Mouse (Mus musculus): ENCODE measurements around the gene Dclk1.

Gene Dclk1

GRCm38 (mm10) chr3:55543929-55544684 lies 301.9 kb downstream of the Dclk1 start:
- no peak for DNase-seq

- DNase-seq = no peak
Measured at GRCm38 (mm10) chr3:55545296-55545695, 303.1 kb downstream of the Dclk1 start.

- no peak for DNase-seq
Measured at GRCm38 (mm10) chr3:55545916-55546315, 303.8 kb downstream of the Dclk1 start.

GRCm38 (mm10) chr3:55547106-55547505 lies 304.9 kb downstream of the Dclk1 start:
- DNase-seq = no peak

GRCm38 (mm10) chr3:55549376-55549775 lies 307.2 kb downstream of the Dclk1 start:
- DNase-seq = no peak

GRCm38 (mm10) chr3:55550962-55551361 lies 308.8 kb downstream of the Dclk1 start:
- no peak for DNase-seq

GRCm38 (mm10) chr3:55551912-55552311 lies 309.7 kb downstream of the Dclk1 start:
- no peak for DNase-seq

- DNase-seq = no peak
Measured at GRCm38 (mm10) chr3:55553031-55553430, 310.9 kb downstream of the Dclk1 start.

GRCm38 (mm10) chr3:55555848-55556247 lies 313.7 kb downstream of the Dclk1 start:
- no peak for DNase-seq

GRCm38 (mm10) chr3:55558570-55558969 lies 316.4 kb downstream of the Dclk1 start:
- no peak for DNase-seq

- no peak for DNase-seq
Measured at GRCm38 (mm10) chr3:55567476-55567875, 325.3 kb downstream of the Dclk1 start.

- DNase-seq = no peak
Measured at GRCm38 (mm10) chr3:55569539-55569938, 327.4 kb downstream of the Dclk1 start.

- no peak for DNase-seq
Measured at GRCm38 (mm10) chr3:55571034-55571433, 328.9 kb downstream of the Dclk1 start.

GRCm38 (mm10) chr3:55571552-55572296 lies 329.6 kb downstream of the Dclk1 start:
- no peak for DNase-seq

GRCm38 (mm10) chr3:55572297-55572681 lies 330.1 kb downstream of the Dclk1 start:
- no peak for DNase-seq

- DNase-seq = no peak
Measured at GRCm38 (mm10) chr3:55574003-55574402, 331.8 kb downstream of the Dclk1 start.

GRCm38 (mm10) chr3:55587434-55587971 lies 345.3 kb downstream of the Dclk1 start:
- no peak for DNase-seq

GRCm38 (mm10) chr3:55587972-55588946 lies 346.1 kb downstream of the Dclk1 start:
- DNase-seq = no peak
